Mouse (Mus musculus): Measurements from ENCODE around the gene Shkbp1. TPM values are rescaled to one million over a fixed set of nuclear protein-coding genes. Genes with fewer than 3 reads are reported as not detected.

The Shkbp1 gene
- polyA plus RNA-seq, 2 experiments = 30.5 to 58.7 TPM

GRCm38 (mm10) chr7:27323001-27323400 lies 32.8 kb downstream of the Shkbp1 start:
- H3K36me3 ChIP-seq (ENCODE audit: control insufficient read depth, insufficient read depth, low read length) = peaks cover 8% of the 10 kb centered on the region
- no peaks in the 10 kb centered on the region for H3K9me3 ChIP-seq (ENCODE audit: control insufficient read depth, low read length)
- ATAC-seq (ENCODE audit: low FRiP score, low read depth) (no peak), DNase-seq (ENCODE audit: low spot score) (no peak)
- peaks cover 18% of the 10 kb centered on the region for H3K27me3 ChIP-seq (ENCODE audit: control insufficient read depth, insufficient read depth, low read length)
- H3K4me1 ChIP-seq (ENCODE audit: control insufficient read depth, insufficient read depth, low read length) = peaks cover 9% of the 10 kb centered on the region; the same call in 1 of the 2 replicates
- H3K9ac ChIP-seq (ENCODE audit: low read depth, low read length, severe bottlenecking) = no peak overlapping the region
- no peak overlapping the region for H3K4me2 ChIP-seq (replicated peaks; ENCODE audit: low read depth, low read length, severe bottlenecking)
- no peak overlapping the region for H3K4me3 ChIP-seq (replicated peaks; ENCODE audit: low read length)
- 93% methylated on average over 5 of the region's 5 CpGs for WGBS
- TF ChIP-seq POLR2A (IDR thresholded peaks at IDR 0.05; ENCODE audit: borderline replicate concordance, extremely low read depth, insufficient read depth, insufficient read length) = no peak
- H3K27ac ChIP-seq (replicated peaks; ENCODE audit: low read depth, low read length) = no peak overlapping the region

GRCm38 (mm10) chr7:27322291-27322690 lies 33.5 kb downstream of the Shkbp1 start:
- Histone ChIP-seq H3K9me3 (ENCODE audit: control insufficient read depth, low read length) (no peaks in the 10 kb centered on the region), H3K36me3 (ENCODE audit: control insufficient read depth, insufficient read depth, low read length) (peaks cover 5% of the 10 kb centered on the region), H3K4me2 (replicated peaks; ENCODE audit: low read depth, low read length, severe bottlenecking) (no peak overlapping the region), H3K4me3 (replicated peaks; ENCODE audit: low read length) (no peak overlapping the region), H3K27me3 (ENCODE audit: control insufficient read depth, insufficient read depth, low read length) (peaks cover 14% of the 10 kb centered on the region), H3K4me1 (ENCODE audit: control insufficient read depth, insufficient read depth, low read length) (peaks cover 9% of the 10 kb centered on the region; the same call in 1 of the 2 replicates), H3K27ac (replicated peaks; ENCODE audit: low read depth, low read length) (no peak overlapping the region), H3K9ac (ENCODE audit: low read depth, low read length, severe bottlenecking) (no peak overlapping the region)
- TF ChIP-seq POLR2A (IDR thresholded peaks at IDR 0.05; ENCODE audit: borderline replicate concordance, extremely low read depth, insufficient read depth, insufficient read length) = no peak
- ATAC-seq (ENCODE audit: low FRiP score, low read depth) (no peak), DNase-seq (ENCODE audit: low spot score) (no peak)
- 26% methylated on average over 13 of the region's 13 CpGs for WGBS

- Histone ChIP-seq H3K4me3 (replicated peaks; ENCODE audit: low read length) (no peak overlapping the region), H3K4me1 (ENCODE audit: control insufficient read depth, insufficient read depth, low read length) (no peaks in the 10 kb centered on the region), H3K9me3 (ENCODE audit: control insufficient read depth, low read length) (peaks cover 3% of the 10 kb centered on the region; the same call in 1 of the 2 replicates)
These were observed 36.4 kb downstream of the Shkbp1 start for GRCm38 (mm10) chr7:27319411-27319810.

GRCm38 (mm10) chr7:27315958-27316357 lies 39.9 kb downstream of the Shkbp1 start:
- ATAC-seq (ENCODE audit: low FRiP score, low read depth) = peak; percentile 85
- 44% methylated on average over 7 of the region's 7 CpGs for WGBS
- Histone ChIP-seq H3K27me3 (ENCODE audit: control insufficient read depth, insufficient read depth, low read length) (no peaks in the 10 kb centered on the region; the same call in 1 of the 2 replicates), H3K4me3 (replicated peaks; ENCODE audit: low read length) (no peak overlapping the region), H3K27ac (replicated peaks; ENCODE audit: low read depth, low read length) (no peak overlapping the region), H3K9me3 (ENCODE audit: control insufficient read depth, low read length) (peaks cover 13% of the 10 kb centered on the region; the same call in 1 of the 2 replicates), H3K9ac (ENCODE audit: low read depth, low read length, severe bottlenecking) (no peak overlapping the region), H3K4me2 (replicated peaks; ENCODE audit: low read depth, low read length, severe bottlenecking) (no peak overlapping the region), H3K4me1 (ENCODE audit: control insufficient read depth, insufficient read depth, low read length) (no peaks in the 10 kb centered on the region), H3K36me3 (ENCODE audit: control insufficient read depth, insufficient read depth, low read length) (no peaks in the 10 kb centered on the region)
- DNase-seq (ENCODE audit: low spot score) = no peak
- no peak for TF ChIP-seq POLR2A (IDR thresholded peaks at IDR 0.05; ENCODE audit: borderline replicate concordance, extremely low read depth, insufficient read depth, insufficient read length)

More at GRCm38 (mm10) chr7:27319411-27319810, 36.4 kb downstream of the Shkbp1 start:
- Histone ChIP-seq H3K4me2 (replicated peaks; ENCODE audit: low read depth, low read length, severe bottlenecking) (no peak overlapping the region), H3K27ac (replicated peaks; ENCODE audit: low read depth, low read length) (no peak overlapping the region), H3K9ac (ENCODE audit: low read depth, low read length, severe bottlenecking) (no peak overlapping the region), H3K27me3 (ENCODE audit: control insufficient read depth, insufficient read depth, low read length) (no peaks in the 10 kb centered on the region), H3K36me3 (ENCODE audit: control insufficient read depth, insufficient read depth, low read length) (peaks cover 4% of the 10 kb centered on the region; the same call in 1 of the 2 replicates)
- WGBS = 91% methylated on average over 22 of the region's 22 CpGs
- no peak for ATAC-seq (ENCODE audit: low FRiP score, low read depth)
- DNase-seq (ENCODE audit: low spot score) = no peak
- no peak for TF ChIP-seq POLR2A (IDR thresholded peaks at IDR 0.05; ENCODE audit: borderline replicate concordance, extremely low read depth, insufficient read depth, insufficient read length)

GRCm38 (mm10) chr7:27314393-27314792 lies 41.4 kb downstream of the Shkbp1 start:
- no peak for TF ChIP-seq POLR2A (IDR thresholded peaks at IDR 0.05; ENCODE audit: borderline replicate concordance, extremely low read depth, insufficient read depth, insufficient read length)
- DNase-seq (ENCODE audit: low spot score) = no peak
- WGBS = 92% methylated on average over 3 of the region's 3 CpGs

More at GRCm38 (mm10) chr7:27314393-27314792, 41.4 kb downstream of the Shkbp1 start:
- Histone ChIP-seq H3K9ac (ENCODE audit: low read depth, low read length, severe bottlenecking) (no peak overlapping the region), H3K4me2 (replicated peaks; ENCODE audit: low read depth, low read length, severe bottlenecking) (no peak overlapping the region), H3K9me3 (ENCODE audit: control insufficient read depth, low read length) (peaks cover 13% of the 10 kb centered on the region; the same call in 1 of the 2 replicates), H3K36me3 (ENCODE audit: control insufficient read depth, insufficient read depth, low read length) (no peaks in the 10 kb centered on the region), H3K4me3 (replicated peaks; ENCODE audit: low read length) (no peak overlapping the region), H3K27me3 (ENCODE audit: control insufficient read depth, insufficient read depth, low read length) (no peaks in the 10 kb centered on the region; the same call in 1 of the 2 replicates), H3K27ac (replicated peaks; ENCODE audit: low read depth, low read length) (no peak overlapping the region), H3K4me1 (ENCODE audit: control insufficient read depth, insufficient read depth, low read length) (no peaks in the 10 kb centered on the region; the same call in 1 of the 2 replicates)
- ATAC-seq (ENCODE audit: low FRiP score, low read depth) = no peak
